Mouse (Mus musculus) CD4-positive helper T cell, adult 2 months (primary cell): Measurements from ENCODE around the gene Bid.
"Not testable (repeated sequence)": the region's sequence is repeated elsewhere in the genome, so short reads cannot be mapped to it uniquely, and the experiment has no call there.

Experiments used
- DNase-seq: peaks from one replicate; pipeline ENCODE4 v3.0.0-alpha.2; 2012; ENCODE audit warnings: low read depth, missing footprints, low spot score

Gene Bid

DNA sequence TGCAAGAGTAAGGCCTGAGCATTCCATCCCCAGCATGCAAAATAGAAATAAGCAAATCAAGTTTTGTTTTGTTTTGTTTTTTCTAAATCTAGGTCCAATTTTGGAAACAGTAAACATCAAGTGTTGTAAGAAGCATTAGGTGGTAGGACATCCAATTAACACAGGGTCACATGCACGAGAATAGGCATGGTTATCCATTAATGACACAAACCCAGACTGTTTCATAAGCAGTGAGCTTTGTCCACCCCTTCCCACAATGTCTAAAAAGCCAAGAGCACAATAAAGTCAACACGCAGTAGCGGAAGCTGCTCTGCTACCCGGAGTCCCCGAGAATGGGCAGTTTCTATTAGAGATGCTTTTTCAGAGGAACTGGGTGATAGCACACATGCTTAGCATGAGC, 11.5 kb downstream of the Bid start:
- DNase-seq = no peak

DNA sequence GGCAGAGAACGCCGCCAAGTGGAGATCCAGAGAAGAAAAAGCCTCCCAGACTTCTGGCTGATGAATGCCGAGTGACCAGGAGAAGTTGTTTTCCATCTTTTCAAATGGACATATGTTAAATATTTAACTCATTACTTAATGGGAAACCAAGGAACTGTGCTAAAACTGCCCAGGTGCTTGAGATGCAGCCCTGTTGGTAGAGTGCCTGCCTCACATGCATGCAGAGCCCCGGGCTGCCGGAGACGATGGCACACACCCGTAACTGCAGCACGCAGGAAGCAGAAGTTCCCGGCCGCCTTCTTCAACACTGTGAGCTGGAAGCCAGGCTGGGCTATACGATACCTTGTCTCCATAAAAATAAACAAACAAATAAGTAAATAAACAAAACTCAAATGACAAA, 12.7 kb downstream of the Bid start:
- DNase-seq = no peak

DNA sequence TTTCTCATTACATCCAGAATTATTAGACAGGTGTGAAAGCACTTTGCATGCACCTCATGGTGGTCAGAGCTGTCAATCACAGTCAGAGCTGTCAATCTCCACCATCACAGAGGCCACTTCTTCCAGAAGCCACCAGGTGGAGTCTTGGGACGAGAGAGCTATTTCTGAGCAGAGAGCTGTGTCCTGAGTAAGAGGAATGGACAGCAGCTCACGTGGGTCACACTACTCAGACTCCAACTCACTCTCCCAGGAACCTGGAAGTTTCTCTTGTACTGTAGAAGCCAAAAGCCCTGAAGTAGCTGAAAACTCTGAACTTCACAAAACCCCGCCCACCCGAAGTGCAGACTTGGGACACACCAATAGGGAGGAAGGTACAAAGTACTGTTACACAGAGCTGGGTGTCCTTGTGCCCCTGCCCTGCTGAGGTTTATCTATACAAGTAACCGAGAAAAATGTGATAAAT, 13.2 kb downstream of the Bid start:
- peak; percentile 30 for DNase-seq

DNA sequence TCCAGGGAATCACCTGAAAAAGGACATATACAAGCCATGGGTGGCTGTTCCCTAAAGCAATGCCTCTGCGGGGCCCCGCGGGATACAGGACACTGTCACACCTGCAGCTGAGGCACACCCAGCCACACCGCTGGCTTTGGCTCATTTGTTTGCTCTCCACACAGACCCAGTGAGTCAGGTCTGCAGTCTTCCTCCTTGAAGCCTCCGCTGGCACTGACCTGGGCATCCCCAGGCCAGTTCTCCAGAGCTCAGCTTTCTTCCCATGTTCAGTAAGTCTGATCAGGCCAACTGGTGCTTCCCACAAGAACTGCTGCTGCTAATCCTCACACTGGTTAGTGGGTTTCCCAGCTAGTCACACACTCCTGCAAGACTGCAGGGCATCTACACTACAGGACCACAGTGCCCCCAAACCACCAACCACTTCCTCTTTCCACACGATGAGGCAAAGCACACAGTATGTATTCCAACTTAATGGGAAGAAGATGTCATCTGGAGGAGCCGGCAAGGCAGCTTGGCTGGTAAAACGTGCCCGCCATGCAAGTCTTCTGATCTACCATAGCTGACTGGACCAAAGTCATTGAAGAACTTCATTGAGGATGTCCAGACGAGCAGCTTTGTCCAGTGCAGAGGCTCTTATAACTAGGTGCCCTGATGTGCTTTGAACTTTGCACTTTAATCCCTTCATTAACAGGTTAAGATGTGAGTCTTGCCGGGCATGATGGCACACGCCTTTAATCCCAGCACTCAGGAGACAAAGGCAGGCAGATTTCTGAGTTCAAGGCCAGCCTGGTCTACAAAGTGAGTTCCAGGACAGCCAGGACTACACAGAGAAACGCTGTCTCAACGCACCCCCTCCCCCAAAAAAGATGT, 14.6 kb downstream of the Bid start:
- no peak for DNase-seq

DNA sequence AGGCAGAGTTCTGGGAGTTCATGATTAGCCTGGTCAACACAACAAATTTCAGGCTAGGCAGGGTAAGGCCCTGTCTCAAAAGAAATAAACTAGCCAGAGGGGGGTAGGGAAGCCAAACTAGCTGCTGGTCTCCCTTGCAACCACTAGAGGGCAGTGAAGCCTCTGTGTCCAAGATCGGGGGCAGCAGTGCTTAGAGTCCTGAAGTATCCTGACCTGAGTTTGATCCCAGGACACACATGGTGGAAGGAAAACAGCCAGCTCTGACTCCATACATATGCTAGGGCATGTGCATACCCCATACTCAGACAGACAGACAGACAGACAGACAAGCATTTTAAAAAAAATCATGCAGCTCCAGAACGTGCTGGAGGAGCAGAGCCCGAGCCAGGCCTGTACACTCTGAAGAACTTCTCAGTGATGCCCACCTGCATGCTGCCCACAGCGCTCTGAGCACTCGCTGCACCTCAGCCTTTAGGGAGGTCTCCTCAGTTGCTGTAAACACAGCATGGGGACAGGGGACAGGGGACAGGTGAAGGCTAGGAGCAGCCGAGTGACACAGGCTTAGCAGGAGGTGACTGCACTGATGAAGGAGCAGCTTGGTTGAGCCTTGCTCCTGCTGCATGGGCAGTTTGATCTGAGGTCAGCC, 18.3 kb downstream of the Bid start:
- peak; percentile 51 for DNase-seq

DNA sequence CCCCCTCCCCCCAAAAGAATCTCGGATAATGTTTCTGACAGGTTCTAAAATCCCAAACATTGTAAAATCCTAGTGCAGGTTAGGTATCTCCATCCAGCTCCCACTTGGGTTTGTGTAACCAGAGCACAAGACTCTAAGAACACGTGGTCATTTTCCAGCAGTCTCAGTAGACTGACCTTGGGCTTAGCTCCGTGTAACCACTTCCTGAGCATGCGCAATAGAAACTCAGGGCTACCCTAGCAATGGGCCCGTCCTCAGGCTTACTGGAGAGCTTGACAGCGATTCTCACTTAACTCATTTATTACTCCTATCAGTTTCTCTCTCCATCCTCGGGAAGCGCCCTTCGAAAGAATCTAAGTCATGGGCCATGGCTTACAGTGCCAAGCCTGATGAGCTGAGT, 22.1 kb downstream of the Bid start:
- no peak for DNase-seq

DNA sequence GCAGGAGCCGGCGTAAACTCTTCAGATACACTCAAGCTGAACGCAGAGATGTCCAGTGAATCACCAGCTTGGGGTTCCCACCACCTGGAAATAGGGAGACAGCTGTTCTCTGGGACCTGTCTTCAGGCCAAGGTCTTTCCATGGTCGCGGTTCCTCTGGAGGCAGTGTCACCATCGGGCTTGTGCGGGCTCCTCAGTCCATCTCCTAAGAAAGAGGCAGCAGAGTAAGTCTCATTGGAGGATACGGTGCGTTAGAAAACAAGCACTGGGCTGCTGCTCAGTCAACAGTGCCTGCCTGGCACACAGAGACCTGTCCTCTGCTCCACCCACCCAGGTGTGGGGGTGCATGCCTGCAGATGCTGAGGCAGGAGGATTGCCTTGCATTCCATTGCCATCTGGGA, 22.6 kb downstream of the Bid start:
- DNase-seq = no peak

DNA sequence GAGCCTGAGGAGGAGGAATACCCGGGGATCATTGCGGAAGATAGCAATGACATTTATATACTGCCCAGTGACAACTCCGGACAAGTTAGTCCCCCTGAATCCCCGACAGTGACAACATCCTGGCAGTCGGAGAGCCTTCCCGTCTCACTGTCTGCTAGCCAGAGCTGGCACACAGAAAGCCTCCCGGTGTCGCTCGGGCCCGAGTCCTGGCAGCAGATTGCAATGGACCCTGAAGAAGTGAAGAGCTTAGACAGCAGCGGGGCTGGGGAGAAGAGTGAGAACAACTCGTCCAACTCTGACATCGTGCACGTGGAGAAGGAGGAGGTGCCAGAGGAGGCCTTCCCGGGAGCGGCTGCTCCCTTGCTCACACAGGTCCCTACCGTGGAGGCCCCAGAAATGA, 30.0 kb downstream of the Bid start:
- no peak for DNase-seq

DNA sequence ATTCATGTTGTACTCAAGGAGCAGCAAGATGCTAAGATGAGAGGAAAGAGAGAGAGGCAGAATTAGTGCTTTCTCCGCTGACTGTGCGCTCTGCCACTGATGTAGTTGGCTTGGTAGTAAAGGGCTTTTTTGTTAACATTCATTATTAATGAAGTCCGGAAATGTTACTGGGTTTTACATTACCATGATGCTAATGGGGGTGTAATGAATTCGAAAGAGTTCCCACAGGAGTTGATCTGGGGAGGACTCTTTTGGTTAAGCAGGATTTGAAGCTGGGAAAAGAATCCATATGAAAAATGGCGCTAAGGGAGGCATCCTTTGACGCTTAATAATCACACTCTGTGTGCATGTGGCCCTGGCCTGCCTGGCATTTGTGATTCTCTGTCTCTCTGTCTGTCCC, 32.2 kb downstream of the Bid start:
- DNase-seq = no peak

DNA sequence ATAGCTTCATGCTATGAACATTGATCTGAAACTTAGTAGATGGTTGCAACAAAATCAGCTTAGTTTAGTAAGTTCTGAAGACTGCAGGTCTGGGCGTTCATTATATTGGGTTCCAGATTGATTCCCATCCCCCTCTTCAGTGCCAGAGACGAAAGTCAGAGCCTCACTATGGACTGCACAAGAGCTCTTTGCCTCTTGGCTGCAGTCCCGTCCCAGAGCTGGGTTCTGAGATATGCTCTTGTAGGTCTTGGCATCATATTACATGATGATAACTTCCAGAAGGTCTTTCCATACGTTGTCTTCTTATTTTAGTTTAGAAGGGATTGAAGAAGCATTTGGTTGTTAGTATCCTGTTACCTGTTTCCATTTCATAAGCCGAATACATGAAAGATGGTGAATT, 37.6 kb downstream of the Bid start:
- no peak for DNase-seq

DNA sequence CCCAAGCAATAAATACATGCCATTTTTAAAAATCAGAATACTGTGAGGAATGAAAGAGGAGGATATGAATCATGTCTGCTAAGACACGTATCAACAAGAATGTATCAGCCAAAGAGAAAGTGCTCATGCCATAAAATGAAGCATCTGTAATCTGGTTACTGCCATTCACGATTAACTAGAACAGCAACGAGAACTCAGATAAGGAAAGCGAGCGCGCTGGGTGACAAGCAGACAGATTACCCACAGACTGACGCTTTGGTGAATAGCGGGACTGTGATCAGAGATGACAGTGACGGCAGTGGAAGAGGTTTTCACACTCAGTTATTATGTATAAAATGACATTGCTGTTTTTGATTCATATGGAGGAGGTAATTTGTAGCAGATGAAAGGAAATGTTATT, 42.8 kb downstream of the Bid start:
- DNase-seq = no peak

DNA sequence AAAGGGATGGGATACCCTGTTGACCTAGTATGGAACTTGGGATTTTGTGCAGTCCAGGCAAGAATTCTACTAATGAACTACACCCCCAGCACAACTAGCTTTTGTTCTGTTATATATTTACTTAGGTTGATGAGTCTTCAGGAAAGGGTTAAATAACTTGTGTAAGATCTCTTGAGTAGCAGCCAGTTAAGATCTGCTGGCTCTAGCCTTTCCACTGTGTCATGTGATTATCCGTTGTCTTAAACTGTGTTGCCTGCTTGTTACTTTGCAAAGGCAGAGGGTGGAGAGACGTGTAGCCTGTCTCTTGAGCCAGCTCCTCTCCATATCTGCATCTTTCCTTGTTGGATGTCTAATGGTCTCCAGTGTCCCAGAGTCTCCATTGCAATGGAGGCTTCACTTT, 45.4 kb downstream of the Bid start:
- no peak for DNase-seq

DNA sequence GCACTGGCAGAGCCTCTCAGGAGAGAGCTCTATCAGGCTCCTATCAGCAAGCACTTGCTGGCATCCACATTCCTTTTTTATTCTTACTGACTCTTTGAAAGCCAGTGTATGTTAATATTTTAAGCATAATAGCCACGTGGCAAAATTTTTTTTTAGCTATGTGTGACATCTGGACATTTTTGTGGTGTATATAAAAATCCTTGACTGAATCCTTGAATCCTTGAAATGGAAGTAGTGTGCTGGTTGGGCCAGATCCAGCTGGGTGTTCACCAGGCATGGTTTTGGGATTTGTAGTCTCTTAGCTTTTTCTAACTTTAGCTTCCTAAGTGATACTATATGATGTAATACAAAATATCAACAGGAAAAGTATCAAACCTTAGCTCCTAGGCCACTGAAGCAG, 47.8 kb downstream of the Bid start:
- no peak for DNase-seq

DNA sequence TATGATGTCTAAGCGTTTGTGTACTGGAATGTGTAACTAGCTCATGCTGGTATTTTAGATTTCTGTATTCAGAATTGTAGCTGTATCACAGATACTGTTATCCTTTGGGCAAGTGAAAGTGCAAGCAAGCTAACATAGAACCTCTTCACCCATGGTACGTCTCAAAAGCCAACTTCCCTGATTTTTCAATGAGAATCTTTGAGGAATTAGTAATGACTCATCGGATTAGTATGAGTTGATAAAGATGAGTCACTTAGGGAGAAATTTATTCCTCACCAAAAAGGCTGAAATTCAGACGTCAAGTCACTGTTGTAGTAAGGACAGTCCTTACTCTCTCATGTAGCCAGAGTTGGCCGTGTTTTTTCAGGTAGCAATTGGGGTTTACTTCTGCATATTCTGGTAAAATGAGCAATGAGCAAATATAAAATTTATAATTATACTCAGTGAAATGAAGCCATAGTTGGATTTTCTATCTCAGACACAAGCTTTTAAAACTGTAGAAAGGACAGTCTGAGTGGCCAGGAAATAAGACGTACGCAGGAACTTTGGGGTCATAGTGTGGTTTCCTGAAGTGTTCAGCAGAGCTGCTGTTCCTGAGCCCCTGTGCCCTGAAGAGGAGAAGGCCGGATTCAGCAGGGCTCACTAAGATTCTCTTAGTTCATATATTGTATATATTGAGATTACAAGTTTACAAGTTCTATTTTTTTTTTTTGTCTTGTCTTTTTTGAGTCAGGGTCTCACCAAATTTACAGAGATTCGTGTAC, 50.4 kb downstream of the Bid start:
- no peak for DNase-seq

DNA sequence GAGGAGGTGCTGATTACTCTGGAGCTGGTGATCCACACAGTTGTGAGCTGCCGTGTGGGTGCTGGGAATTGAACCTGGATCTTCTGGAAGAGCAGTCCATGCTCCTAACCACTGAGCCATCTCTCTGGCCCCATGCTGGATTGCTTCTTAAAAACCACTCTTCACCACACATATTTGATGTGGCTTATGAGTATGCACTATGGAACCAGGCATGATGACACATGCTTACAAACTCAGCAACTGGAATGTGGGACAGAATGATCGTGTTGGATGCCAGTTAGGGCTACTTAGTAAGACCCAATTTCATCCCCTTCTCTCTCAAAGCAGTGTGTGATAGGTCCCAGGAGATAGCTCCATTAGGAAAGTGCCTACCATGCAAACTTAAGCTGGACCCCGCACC, 56.6 kb downstream of the Bid start:
- no peak for DNase-seq

DNA sequence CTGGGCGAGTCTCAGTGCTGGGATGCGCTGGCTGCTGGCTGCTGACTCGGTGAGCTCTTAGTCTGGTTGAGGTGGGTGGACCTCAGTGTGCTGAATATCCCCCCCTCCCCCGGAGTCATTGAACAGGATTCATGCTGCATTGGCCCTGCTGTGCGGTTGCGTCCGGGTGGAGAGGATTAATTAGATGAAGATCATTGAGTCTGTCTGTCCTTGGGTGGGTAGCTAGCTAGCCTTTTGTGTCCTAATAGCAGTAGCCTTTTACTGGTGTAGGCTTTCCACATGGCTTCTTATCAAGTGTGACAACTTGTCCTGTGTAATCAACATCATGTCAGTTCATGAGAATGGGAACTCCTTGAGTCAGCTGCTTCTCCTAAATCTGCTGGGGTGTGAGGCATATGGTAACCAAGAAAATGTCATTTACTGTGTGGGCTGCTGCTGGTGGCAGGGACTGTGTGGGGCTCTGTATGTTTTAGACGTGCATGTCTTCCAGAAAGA, 58.4 kb downstream of the Bid start:
- DNase-seq = no peak

DNA sequence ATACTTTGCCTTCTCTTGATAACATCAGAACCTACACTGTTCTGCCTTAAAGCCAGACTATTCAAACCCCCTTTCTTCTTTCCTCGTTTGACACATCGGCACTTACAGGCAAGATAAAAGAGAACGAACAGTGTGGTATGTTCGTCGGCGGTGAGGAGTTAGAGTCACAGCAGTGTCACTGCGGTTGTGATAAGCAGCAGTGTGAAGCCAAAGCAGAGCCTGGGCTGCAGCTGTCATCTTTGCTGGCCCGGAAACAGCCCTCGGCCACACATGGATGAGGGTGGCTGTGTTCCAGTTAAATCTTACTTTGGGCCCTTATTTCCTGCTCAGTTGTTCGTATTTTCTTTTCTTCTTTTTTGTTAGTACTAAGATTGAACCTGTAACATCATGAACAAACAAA, 62.2 kb downstream of the Bid start:
- DNase-seq = no peak

DNA sequence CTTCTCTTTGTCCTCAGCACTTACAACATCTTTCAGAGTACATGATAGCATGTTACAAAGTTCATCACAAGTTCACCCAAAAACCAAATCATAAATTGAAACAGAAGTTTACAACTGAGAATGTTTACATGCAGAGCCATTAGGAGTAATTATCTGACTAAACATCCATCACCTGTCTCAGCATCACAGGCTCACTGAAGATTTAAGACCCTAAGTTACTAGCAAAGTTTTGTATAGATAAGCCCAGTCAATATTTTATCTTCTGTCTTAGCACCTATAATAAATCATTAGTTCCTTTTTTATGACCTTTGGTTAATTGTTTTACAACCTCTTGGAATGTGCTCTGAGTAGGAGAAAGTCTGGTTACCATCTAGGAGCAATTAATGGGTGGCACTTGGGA, 65.9 kb downstream of the Bid start:
- DNase-seq = not testable (repeated sequence)
